Mouse (Mus musculus): ENCODE results near the gene Sema4f. TPM values are rescaled to one million over a fixed set of nuclear protein-coding genes. Genes with fewer than 3 reads are reported as not detected.

The Sema4f gene
- polyA plus RNA-seq, 1 experiment from 2014 or later, result 0.87 TPM

DNA sequence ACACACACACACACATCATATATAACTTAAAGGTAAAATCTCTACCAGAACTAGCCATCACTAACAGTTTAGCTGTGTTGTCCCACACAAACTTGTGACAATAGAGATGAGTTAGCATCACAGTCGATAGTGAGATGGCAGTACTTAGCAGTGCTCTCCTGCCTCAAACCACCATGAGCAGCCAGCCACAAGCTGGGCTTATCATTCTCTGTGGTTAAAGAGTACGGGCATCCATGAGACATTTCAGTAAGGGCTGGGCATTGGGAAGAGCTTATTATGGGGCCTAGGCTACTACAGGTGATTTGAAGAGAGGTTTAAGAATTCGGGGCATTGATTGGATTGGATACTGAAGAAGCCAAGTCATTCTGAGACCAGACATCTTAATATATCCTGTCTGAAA lies 32.6 kb downstream of the Sema4f start:
- no peak overlapping the region for H3K27ac ChIP-seq (ENCODE audit: low read depth, low read length)
- WGBS, result 85% methylated on average over 3 of the region's 3 CpGs
- H3K4me3 ChIP-seq (ENCODE audit: low read length), result no peak overlapping the region
- H3K9ac ChIP-seq (ENCODE audit: low read depth, low read length), result no peak overlapping the region
- no peaks in the 10 kb centered on the region for H3K4me1 ChIP-seq (ENCODE audit: control insufficient read depth, insufficient read depth, low read length)
- no peak for ATAC-seq (ENCODE audit: low FRiP score, low TSS enrichment)
- H3K36me3 ChIP-seq (ENCODE audit: control insufficient read depth, insufficient read depth, low read length), result no peaks in the 10 kb centered on the region
- H3K27me3 ChIP-seq (ENCODE audit: control insufficient read depth, insufficient read depth, low read length), result no peaks in the 10 kb centered on the region
- no peak overlapping the region for H3K4me2 ChIP-seq (replicated peaks; ENCODE audit: low read depth, low read length)
- H3K9me3 ChIP-seq (ENCODE audit: control insufficient read depth, low read length), result no peaks in the 10 kb centered on the region

DNA sequence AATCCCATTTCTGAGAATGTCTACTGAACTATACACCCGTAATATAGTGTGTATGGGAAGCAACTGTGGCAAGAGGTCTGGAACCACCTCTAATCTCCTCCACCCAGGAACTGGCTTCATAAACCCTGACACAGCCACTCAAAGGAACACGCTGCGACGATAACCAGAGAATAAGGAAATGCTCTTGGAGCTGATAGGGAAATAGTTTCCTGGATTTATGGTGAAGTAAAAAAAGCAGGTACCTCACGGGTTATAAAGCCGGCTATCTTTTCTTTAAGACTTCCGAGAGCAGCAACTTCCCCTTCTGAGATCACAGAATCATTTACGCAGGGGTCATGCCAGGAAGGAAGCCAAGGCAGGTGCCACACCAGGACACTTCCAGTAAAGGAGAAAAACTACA lies 37.0 kb downstream of the Sema4f start:
- H3K9me3 ChIP-seq (ENCODE audit: control insufficient read depth, low read length), result no peaks in the 10 kb centered on the region
- ATAC-seq (ENCODE audit: low FRiP score, low TSS enrichment), result no peak
- no peak overlapping the region for H3K4me2 ChIP-seq (replicated peaks; ENCODE audit: low read depth, low read length)
- no peak overlapping the region for H3K27ac ChIP-seq (ENCODE audit: low read depth, low read length)
- 42% methylated on average over 8 of the region's 8 CpGs for WGBS
- H3K9ac ChIP-seq (ENCODE audit: low read depth, low read length), result no peak overlapping the region
- no peaks in the 10 kb centered on the region for H3K36me3 ChIP-seq (ENCODE audit: control insufficient read depth, insufficient read depth, low read length)
- H3K27me3 ChIP-seq (ENCODE audit: control insufficient read depth, insufficient read depth, low read length), result no peaks in the 10 kb centered on the region
- peaks cover 13% of the 10 kb centered on the region; the same call in 1 of the 2 replicates for H3K4me1 ChIP-seq (ENCODE audit: control insufficient read depth, insufficient read depth, low read length)
- H3K4me3 ChIP-seq (ENCODE audit: low read length), result no peak overlapping the region

GRCm38 (mm10) chr6:82898745-82899144 lies 40.8 kb downstream of the Sema4f start:
- peaks cover 13% of the 10 kb centered on the region; the same call in 1 of the 2 replicates for H3K4me1 ChIP-seq (ENCODE audit: control insufficient read depth, insufficient read depth, low read length)
- H3K4me3 ChIP-seq (ENCODE audit: low read length), result no peak overlapping the region
- H3K27me3 ChIP-seq (ENCODE audit: control insufficient read depth, insufficient read depth, low read length), result no peaks in the 10 kb centered on the region
- peak overlapping the region; percentile 11; the same call in 1 of the 2 replicates for H3K27ac ChIP-seq (ENCODE audit: low read depth, low read length)
- no peak overlapping the region for H3K9ac ChIP-seq (ENCODE audit: low read depth, low read length)
- H3K9me3 ChIP-seq (ENCODE audit: control insufficient read depth, low read length), result 0 out of 2 replicates have a peak, but pooled peaks cover 2% of the 10 kb centered on the region
- H3K4me2 ChIP-seq (replicated peaks; ENCODE audit: low read depth, low read length), result no peak overlapping the region
- 27% methylated on average over 4 of the region's 4 CpGs for WGBS
- H3K36me3 ChIP-seq (ENCODE audit: control insufficient read depth, insufficient read depth, low read length), result no peaks in the 10 kb centered on the region
- ATAC-seq (ENCODE audit: low FRiP score, low TSS enrichment), result peak; percentile 71

GRCm38 (mm10) chr6:82898227-82898626 lies 41.3 kb downstream of the Sema4f start:
- H3K9ac ChIP-seq (ENCODE audit: low read depth, low read length), result no peak overlapping the region
- H3K4me3 ChIP-seq (ENCODE audit: low read length), result no peak overlapping the region
- H3K36me3 ChIP-seq (ENCODE audit: control insufficient read depth, insufficient read depth, low read length), result no peaks in the 10 kb centered on the region
- H3K4me2 ChIP-seq (replicated peaks; ENCODE audit: low read depth, low read length), result no peak overlapping the region
- 0 out of 2 replicates have a peak, but pooled peaks have one; percentile 39 for ATAC-seq (ENCODE audit: low FRiP score, low TSS enrichment)
- H3K27me3 ChIP-seq (ENCODE audit: control insufficient read depth, insufficient read depth, low read length), result no peaks in the 10 kb centered on the region
- H3K9me3 ChIP-seq (ENCODE audit: control insufficient read depth, low read length), result 0 out of 2 replicates have a peak, but pooled peaks cover 2% of the 10 kb centered on the region
- H3K4me1 ChIP-seq (ENCODE audit: control insufficient read depth, insufficient read depth, low read length), result peaks cover 13% of the 10 kb centered on the region; the same call in 1 of the 2 replicates
- WGBS, result 46% methylated on average over 4 of the region's 4 CpGs
- H3K27ac ChIP-seq (ENCODE audit: low read depth, low read length), result no peak overlapping the region; the same call in 1 of the 2 replicates

GRCm38 (mm10) chr6:82897311-82897710 lies 42.3 kb downstream of the Sema4f start:
- Histone ChIP-seq H3K27ac (ENCODE audit: low read depth, low read length) (no peak overlapping the region), H3K27me3 (ENCODE audit: control insufficient read depth, insufficient read depth, low read length) (no peaks in the 10 kb centered on the region), H3K4me1 (ENCODE audit: control insufficient read depth, insufficient read depth, low read length) (peaks cover 13% of the 10 kb centered on the region; the same call in 1 of the 2 replicates), H3K9me3 (ENCODE audit: control insufficient read depth, low read length) (0 out of 2 replicates have a peak, but pooled peaks cover 2% of the 10 kb centered on the region), H3K4me2 (replicated peaks; ENCODE audit: low read depth, low read length) (no peak overlapping the region), H3K9ac (ENCODE audit: low read depth, low read length) (no peak overlapping the region), H3K4me3 (ENCODE audit: low read length) (no peak overlapping the region), H3K36me3 (ENCODE audit: control insufficient read depth, insufficient read depth, low read length) (no peaks in the 10 kb centered on the region)
- no peak for ATAC-seq (ENCODE audit: low FRiP score, low TSS enrichment)
- 57% methylated on average over 3 of the region's 3 CpGs for WGBS

DNA sequence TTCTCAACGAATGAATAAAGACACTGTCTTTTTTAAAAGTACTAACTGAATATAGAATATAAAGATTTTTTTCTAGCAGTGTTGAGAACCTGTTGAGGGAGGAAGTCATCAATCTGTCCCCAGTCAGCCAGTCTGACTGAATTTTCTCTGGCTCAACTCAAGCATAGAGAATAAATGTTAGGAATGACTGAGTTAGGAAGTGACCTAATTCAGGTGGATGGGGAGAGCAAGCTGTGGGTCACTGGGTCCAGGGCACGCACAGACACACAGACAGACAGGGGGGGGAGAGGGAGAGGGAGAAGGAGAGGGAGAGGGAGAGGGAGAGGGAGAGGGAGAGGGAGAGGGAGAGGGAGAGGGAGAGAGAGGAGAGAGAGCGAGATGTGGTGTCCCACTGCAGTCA lies 46.2 kb downstream of the Sema4f start:
- H3K4me1 ChIP-seq (ENCODE audit: control insufficient read depth, insufficient read depth, low read length), result peaks cover 4% of the 10 kb centered on the region; the same call in 1 of the 2 replicates
- no peak overlapping the region for H3K4me2 ChIP-seq (replicated peaks; ENCODE audit: low read depth, low read length)
- H3K27ac ChIP-seq (ENCODE audit: low read depth, low read length), result peak overlapping the region; percentile 69; the same call in 1 of the 2 replicates
- 0 out of 2 replicates have a peak, but pooled peaks cover 2% of the 10 kb centered on the region for H3K9me3 ChIP-seq (ENCODE audit: control insufficient read depth, low read length)
- 18% methylated on average over 3 of the region's 3 CpGs for WGBS
- no peaks in the 10 kb centered on the region for H3K27me3 ChIP-seq (ENCODE audit: control insufficient read depth, insufficient read depth, low read length)
- H3K4me3 ChIP-seq (ENCODE audit: low read length), result no peak overlapping the region
- H3K9ac ChIP-seq (ENCODE audit: low read depth, low read length), result no peak overlapping the region
- no peaks in the 10 kb centered on the region for H3K36me3 ChIP-seq (ENCODE audit: control insufficient read depth, insufficient read depth, low read length)
- ATAC-seq (ENCODE audit: low FRiP score, low TSS enrichment), result peak; percentile 53; the same call in 1 of the 2 replicates

DNA sequence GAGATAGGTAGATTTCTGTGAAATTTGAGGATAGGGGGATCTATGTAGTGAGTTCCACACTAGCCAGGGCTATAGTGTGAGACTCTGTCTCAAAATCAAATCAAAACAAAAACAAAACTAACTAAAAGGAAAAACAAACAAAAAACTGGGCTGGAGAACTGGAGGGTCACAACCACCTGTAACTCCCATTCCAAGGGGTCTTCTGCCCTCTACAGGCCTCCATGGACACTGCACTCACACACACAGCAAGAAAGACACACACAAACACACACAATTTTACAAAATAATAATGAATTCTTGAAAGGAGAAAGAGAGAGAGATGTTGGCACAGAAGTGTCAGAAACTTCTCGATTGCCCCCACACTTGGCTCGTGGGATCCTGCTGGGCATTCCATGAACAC lies 47.0 kb downstream of the Sema4f start:
- Histone ChIP-seq H3K9ac (ENCODE audit: low read depth, low read length) (no peak overlapping the region), H3K36me3 (ENCODE audit: control insufficient read depth, insufficient read depth, low read length) (no peaks in the 10 kb centered on the region), H3K9me3 (ENCODE audit: control insufficient read depth, low read length) (0 out of 2 replicates have a peak, but pooled peaks cover 2% of the 10 kb centered on the region), H3K27me3 (ENCODE audit: control insufficient read depth, insufficient read depth, low read length) (no peaks in the 10 kb centered on the region), H3K4me2 (replicated peaks; ENCODE audit: low read depth, low read length) (no peak overlapping the region), H3K4me1 (ENCODE audit: control insufficient read depth, insufficient read depth, low read length) (no peaks in the 10 kb centered on the region), H3K27ac (ENCODE audit: low read depth, low read length) (no peak overlapping the region), H3K4me3 (ENCODE audit: low read length) (no peak overlapping the region)
- WGBS, result 69% methylated on average over 2 of the region's 2 CpGs
- no peak for ATAC-seq (ENCODE audit: low FRiP score, low TSS enrichment)

- WGBS, result 34% methylated on average over 6 of the region's 6 CpGs
- ATAC-seq (ENCODE audit: low FRiP score, low TSS enrichment), result no peak
- H3K27ac ChIP-seq (ENCODE audit: low read depth, low read length), result no peak overlapping the region
Observed at GRCm38 (mm10) chr6:82891488-82891887, 48.1 kb downstream of the Sema4f start.

GRCm38 (mm10) chr6:82886330-82886729 lies 53.2 kb downstream of the Sema4f start:
- Histone ChIP-seq H3K36me3 (ENCODE audit: control insufficient read depth, insufficient read depth, low read length) (no peaks in the 10 kb centered on the region), H3K4me1 (ENCODE audit: control insufficient read depth, insufficient read depth, low read length) (no peaks in the 10 kb centered on the region), H3K4me3 (ENCODE audit: low read length) (no peak overlapping the region), H3K4me2 (replicated peaks; ENCODE audit: low read depth, low read length) (no peak overlapping the region), H3K27me3 (ENCODE audit: control insufficient read depth, insufficient read depth, low read length) (no peaks in the 10 kb centered on the region), H3K27ac (ENCODE audit: low read depth, low read length) (no peak overlapping the region), H3K9me3 (ENCODE audit: control insufficient read depth, low read length) (no peaks in the 10 kb centered on the region), H3K9ac (ENCODE audit: low read depth, low read length) (no peak overlapping the region)
- no peak for ATAC-seq (ENCODE audit: low FRiP score, low TSS enrichment)
- 92% methylated on average over 4 of the region's 4 CpGs for WGBS

More at GRCm38 (mm10) chr6:82891488-82891887, 48.1 kb downstream of the Sema4f start:
- Histone ChIP-seq H3K36me3 (ENCODE audit: control insufficient read depth, insufficient read depth, low read length) (no peaks in the 10 kb centered on the region), H3K27me3 (ENCODE audit: control insufficient read depth, insufficient read depth, low read length) (no peaks in the 10 kb centered on the region), H3K4me1 (ENCODE audit: control insufficient read depth, insufficient read depth, low read length) (no peaks in the 10 kb centered on the region), H3K4me2 (replicated peaks; ENCODE audit: low read depth, low read length) (no peak overlapping the region), H3K9ac (ENCODE audit: low read depth, low read length) (no peak overlapping the region), H3K4me3 (ENCODE audit: low read length) (no peak overlapping the region), H3K9me3 (ENCODE audit: control insufficient read depth, low read length) (0 out of 2 replicates have a peak, but pooled peaks cover 2% of the 10 kb centered on the region)

All from kidney, embryonic 14.5 days (tissue).